8 mouse cellular contexts compared by ENCODE assay signal in the genomic region with DNA sequence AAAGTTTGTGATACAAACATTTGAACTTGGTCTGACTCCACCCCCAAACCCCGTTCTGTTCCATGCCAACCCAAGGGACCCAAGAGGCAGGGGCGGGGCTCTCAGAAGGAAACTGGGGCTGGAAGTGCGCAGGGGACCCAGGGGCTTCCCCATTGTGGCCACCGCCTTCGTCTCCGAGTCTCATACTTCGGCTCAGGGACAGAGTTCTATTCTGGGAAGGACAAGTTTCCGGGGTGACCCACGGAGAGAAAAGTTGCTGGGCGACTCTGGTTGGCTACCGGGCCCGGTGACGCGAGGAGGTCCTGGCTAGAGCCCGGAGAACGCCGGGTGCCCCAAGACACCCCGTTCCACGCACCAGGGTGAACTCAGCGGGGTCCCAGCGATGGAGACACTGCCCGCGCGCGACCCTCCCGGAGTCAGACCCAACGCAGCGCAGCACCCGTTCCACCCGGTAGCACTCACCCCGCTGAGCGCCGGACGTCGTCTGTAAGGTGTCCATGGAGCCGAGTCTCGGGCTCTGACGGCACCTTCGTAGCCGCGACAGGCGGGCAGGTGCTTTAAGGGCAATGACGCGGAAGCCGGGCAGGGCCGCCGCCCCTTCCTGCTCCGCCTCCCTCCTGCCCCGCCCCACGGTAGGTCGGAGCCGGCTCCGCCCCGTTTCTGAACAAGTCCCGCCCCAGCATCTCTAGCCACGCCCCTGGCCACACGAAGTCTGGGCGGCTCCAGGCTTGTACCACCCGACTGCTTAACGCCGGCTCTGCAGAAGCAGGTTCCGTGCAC. TPM values are rescaled to one million over a fixed set of nuclear protein-coding genes. Genes with fewer than 3 reads are reported as not detected.
DNase-seq lines count a peak whose midpoint lies in the region; ATAC-seq and TF ChIP-seq lines count a peak whose summit lies in the region.

Gene Zc3h12a (minus strand): TSS at position 536 of the 780 bp plus-strand sequence.

- H3K4me1 ChIP-seq in embryonic facial prominence, embryonic 11.5 days (ENCODE audit: control insufficient read depth, insufficient read depth, low read length): no peaks in the 10 kb centered on the region
- peaks cover 8 to 30% of the 10 kb centered on the region in 2 experiments for H3K4me1 ChIP-seq in liver, embryonic 14.5 days (replicated peaks; ENCODE audit: control insufficient read depth in 2 of 2, insufficient read depth in 2 of 2, low read length in 1 of 2)
- peaks cover 45% of the 10 kb centered on the region for H3K4me1 ChIP-seq in stomach, embryonic 15.5 days

- no peak for TF ChIP-seq CTCF in liver, embryonic 14.5 days (IDR thresholded peaks at IDR 0.05; ENCODE audit: low read depth)

- 2% methylated on average over 62 of the region's 62 CpGs for WGBS in embryonic facial prominence, embryonic 11.5 days
- WGBS in liver, embryonic 14.5 days (ENCODE audit: insufficient replicate concordance): under 1% methylated on average over 62 of the region's 62 CpGs
- whole genome bisulfite sequencing in stomach, embryonic 15.5 days: 1% methylated on average over 62 of the region's 62 CpGs

- H3K27ac ChIP-seq in embryonic facial prominence, embryonic 11.5 days (replicated peaks; ENCODE audit: low read depth, low read length): no peak within 1 kb of the TSS
- H3K27ac ChIP-seq in liver, embryonic 14.5 days: no peak within 1 kb of the TSS
- peak within 1 kb of the TSS; percentile 87 for H3K27ac ChIP-seq in stomach, embryonic 15.5 days

- peak; percentile 81 for ATAC-seq in embryonic facial prominence, embryonic 11.5 days (replicated peaks; ENCODE audit: insufficient number of reproducible peaks, low FRiP score, low TSS enrichment, low read depth)
- peak; percentile 85 for ATAC-seq in liver, embryonic 14.5 days (ENCODE audit: insufficient read depth)
- ATAC-seq in stomach, embryonic 15.5 days (ENCODE audit: insufficient read depth, low FRiP score, low read depth): peak; percentile 89

- peak within 1 kb of the TSS; percentile 27 for H3K9ac ChIP-seq in embryonic facial prominence, embryonic 11.5 days (replicated peaks; ENCODE audit: low read length)
- peak within 1 kb of the TSS; percentile 57 for H3K9ac ChIP-seq in liver, embryonic 14.5 days (replicated peaks)
- H3K9ac ChIP-seq in stomach, embryonic 15.5 days: peak within 1 kb of the TSS; percentile 39

- H3K36me3 ChIP-seq in embryonic facial prominence, embryonic 11.5 days (replicated peaks; ENCODE audit: control insufficient read depth, insufficient read depth, low read depth, low read length): no peaks in the 10 kb centered on the region
- no peaks in the 10 kb centered on the region for H3K36me3 ChIP-seq in liver, embryonic 14.5 days (replicated peaks; ENCODE audit: control insufficient read depth, insufficient read depth, low read depth)
- H3K36me3 ChIP-seq in stomach, embryonic 15.5 days: no peaks in the 10 kb centered on the region

- TF ChIP-seq EP300 in liver, embryonic 14.5 days (IDR thresholded peaks at IDR 0.05; ENCODE audit: low read depth): no peak

- H3K4me3 ChIP-seq in embryonic facial prominence, embryonic 11.5 days (ENCODE audit: low read depth, low read length): peak within 1 kb of the TSS; percentile 54
- peak within 1 kb of the TSS; percentile 64 to 72 for H3K4me3 ChIP-seq in liver, embryonic 14.5 days (ENCODE audit: insufficient read depth in 1 of 2, low read depth in 2 of 2, low read length in 2 of 2)
- peak within 1 kb of the TSS; percentile 76 for H3K4me3 ChIP-seq in stomach, embryonic 15.5 days (replicated peaks)

- H3K4me2 ChIP-seq in embryonic facial prominence, embryonic 11.5 days (ENCODE audit: low read depth, low read length): peak within 1 kb of the TSS; percentile 92
- H3K4me2 ChIP-seq in liver, embryonic 14.5 days (ENCODE audit: low read depth): peak within 1 kb of the TSS; percentile 99
- H3K4me2 ChIP-seq in stomach, embryonic 15.5 days: peak within 1 kb of the TSS; percentile 98

- no peaks in the 10 kb centered on the region; the same call in 1 of the 2 replicates for H3K27me3 ChIP-seq in embryonic facial prominence, embryonic 11.5 days (ENCODE audit: control insufficient read depth, insufficient read depth, low read length)
- no peaks in the 10 kb centered on the region for H3K27me3 ChIP-seq in liver, embryonic 14.5 days (ENCODE audit: control insufficient read depth, insufficient read depth, low read length)
- no peaks in the 10 kb centered on the region for H3K27me3 ChIP-seq in stomach, embryonic 15.5 days (replicated peaks)

- peak; percentile 97 for DNase-seq in B cell, adult 2 months
- peak; percentile 97 for DNase-seq in adrenal gland, postnatal 10 days
- peak; percentile 90 for DNase-seq in embryonic facial prominence, embryonic 11.5 days (ENCODE audit: low spot score)
- peak; percentile 88 for DNase-seq in heart, adult 8-10 months (ENCODE audit: low spot score)
- DNase-seq in kidney, adult 8-10 months: peak; percentile 87 to 91
- DNase-seq in liver, embryonic 14.5 days (ENCODE audit: low read depth in 3 of 3, low spot score in 3 of 3): peak; percentile 72 to 80 (median 74)
- peak; percentile 94 for DNase-seq in natural killer cell, adult 2 months (ENCODE audit: low spot score in 2 of 2)

- no peaks in the 10 kb centered on the region for H3K9me3 ChIP-seq in embryonic facial prominence, embryonic 11.5 days (replicated peaks; ENCODE audit: control insufficient read depth, low read length)
- no peaks in the 10 kb centered on the region for H3K9me3 ChIP-seq in liver, embryonic 14.5 days (ENCODE audit: control insufficient read depth, low read length)
- no peaks in the 10 kb centered on the region for H3K9me3 ChIP-seq in stomach, embryonic 15.5 days

RNA-seq across cellular contexts. Expression of gene Zc3h12a, which starts in this region (rescaled TPM):
- 1 to 10 TPM; 4.6 to 6.8 TPM for total RNA-seq in adrenal gland, postnatal 10 days (2021)
- polyA plus RNA-seq in embryonic facial prominence, embryonic 11.5 days (2014; fragmentation: Nextera tagmentation; extraction: Ambion mirVana): 0.31 and 0.45 TPM in 2 replicates
- 1 to 10 TPM; 3.5 to 5.7 (median 3.9) TPM for total RNA-seq in heart, adult 8-10 months (2022)
- 0.79 and 0.83 TPM in 2 replicates for polyA plus RNA-seq in liver, embryonic 14.5 days (2012; rRNA removed)
- 0.37 and 0.39 TPM in 2 replicates for polyA plus RNA-seq in liver, embryonic 14.5 days (2014; fragmentation: Nextera tagmentation; extraction: Ambion mirVana)
- 1.3 and 1.5 TPM in 2 replicates for polyA plus RNA-seq in stomach, embryonic 15.5 days (2015; fragmentation: Nextera tagmentation; extraction: Ambion mirVana)

Comparison
In these comparisons a context has a peak if more than half of its experiments do, and no peak if none do; other contexts are left out.
1. Peak in DNase-seq, ATAC-seq, H3K4me3 ChIP-seq, H3K9ac ChIP-seq and H3K4me2 ChIP-seq in embryonic facial prominence, embryonic 11.5 days; RNA of the gene not detected or under 1 TPM.
2. Peak in DNase-seq, ATAC-seq, H3K4me3 ChIP-seq, H3K9ac ChIP-seq and H3K4me2 ChIP-seq in liver, embryonic 14.5 days; RNA of the gene not detected or under 1 TPM.